Mouse (Mus musculus): ENCODE results near the gene Tango2. TPM values are rescaled to one million over a fixed set of nuclear protein-coding genes. Genes with fewer than 3 reads are reported as not detected.

Gene Tango2
- polyA plus RNA-seq, 1 experiment from 2014 or later, result 28.2 TPM

DNA sequence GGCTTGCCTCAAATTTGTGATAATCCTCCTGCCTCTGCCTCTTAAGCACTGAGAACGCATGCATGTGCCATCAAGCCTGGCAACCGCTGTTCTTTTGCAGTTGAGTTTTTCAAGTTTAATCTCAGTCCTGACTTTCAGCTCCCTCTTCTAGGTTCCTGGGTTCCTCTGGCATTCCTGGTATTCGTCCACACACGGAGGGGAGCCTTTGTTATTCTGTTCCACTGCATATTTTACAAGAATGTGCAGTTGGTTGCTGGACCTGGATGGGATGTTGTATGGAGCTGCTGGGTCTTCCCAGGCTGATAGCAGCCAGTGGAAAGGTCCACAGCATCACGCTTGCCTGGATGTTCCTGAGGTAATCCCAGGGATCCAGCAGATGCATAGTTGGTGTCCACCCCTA is 37.5 kb upstream of the Tango2 start:
- no peak for DNase-seq (ENCODE audit: low spot score)
- Histone ChIP-seq H3K4me3 (ENCODE audit: low read depth, low read length) (no peak overlapping the region), H3K27me3 (replicated peaks; ENCODE audit: control insufficient read depth, insufficient read depth, low read length) (no peaks in the 10 kb centered on the region), H3K36me3 (ENCODE audit: control insufficient read depth, insufficient read depth, low read length) (no peaks in the 10 kb centered on the region), H3K4me1 (ENCODE audit: control insufficient read depth, insufficient read depth, low read length) (peaks cover 13% of the 10 kb centered on the region), H3K9me3 (ENCODE audit: control insufficient read depth, low read length) (no peaks in the 10 kb centered on the region), H3K9ac (ENCODE audit: low read depth, low read length) (no peak overlapping the region), H3K4me2 (ENCODE audit: low read depth, low read length) (no peak overlapping the region), H3K27ac (replicated peaks; ENCODE audit: low read depth, low read length) (no peak overlapping the region)
- ATAC-seq (ENCODE audit: low read depth), result no peak
- WGBS, result 67% methylated on average over 5 of the region's 5 CpGs

DNA sequence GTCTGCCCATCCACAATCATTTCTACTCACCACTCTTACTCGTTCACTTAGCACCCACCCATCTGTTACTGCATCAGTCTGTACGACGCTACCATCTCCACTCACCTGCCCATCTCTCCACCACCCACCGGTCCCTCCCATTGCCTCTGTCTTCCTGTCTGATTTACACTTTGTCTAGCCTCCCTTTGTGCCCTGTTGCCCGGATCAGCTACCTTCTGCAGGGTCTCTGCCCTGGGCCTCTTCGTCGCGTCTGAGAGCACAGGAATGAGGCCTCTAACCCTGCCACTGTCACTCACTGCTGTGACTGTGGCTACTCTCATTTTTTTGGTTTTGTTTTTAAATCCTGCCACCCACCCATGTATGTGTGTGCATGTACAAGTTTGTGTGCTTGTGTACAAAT is 36.8 kb upstream of the Tango2 start:
- Histone ChIP-seq H3K4me3 (ENCODE audit: low read depth, low read length) (no peak overlapping the region), H3K36me3 (ENCODE audit: control insufficient read depth, insufficient read depth, low read length) (no peaks in the 10 kb centered on the region), H3K27me3 (replicated peaks; ENCODE audit: control insufficient read depth, insufficient read depth, low read length) (no peaks in the 10 kb centered on the region), H3K27ac (replicated peaks; ENCODE audit: low read depth, low read length) (no peak overlapping the region), H3K4me2 (ENCODE audit: low read depth, low read length) (no peak overlapping the region), H3K9ac (ENCODE audit: low read depth, low read length) (no peak overlapping the region), H3K4me1 (ENCODE audit: control insufficient read depth, insufficient read depth, low read length) (peaks cover 14% of the 10 kb centered on the region), H3K9me3 (ENCODE audit: control insufficient read depth, low read length) (no peaks in the 10 kb centered on the region)
- no peak for DNase-seq (ENCODE audit: low spot score)
- WGBS, result 74% methylated on average over 8 of the region's 8 CpGs
- ATAC-seq (ENCODE audit: low read depth), result no peak

DNA sequence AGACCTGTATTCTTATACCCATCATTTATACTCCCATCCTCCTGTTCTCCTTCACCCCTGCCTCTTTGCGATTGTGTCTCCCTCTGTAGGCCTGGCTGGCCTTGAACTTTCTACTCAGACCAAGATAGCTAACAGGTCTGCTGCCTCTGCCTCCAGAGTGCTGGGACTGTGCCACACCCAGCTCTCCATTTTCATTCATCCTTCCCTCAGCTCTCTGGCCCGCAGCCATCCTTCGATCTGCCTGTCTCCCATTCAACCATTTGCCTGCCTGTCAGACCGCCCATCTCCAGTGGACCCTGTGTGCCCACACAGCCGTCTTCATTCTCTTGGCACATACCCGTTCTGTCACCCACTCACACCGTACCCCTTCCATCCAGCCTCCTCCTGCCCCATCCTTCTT is 36.3 kb upstream of the Tango2 start:
- Histone ChIP-seq H3K4me2 (ENCODE audit: low read depth, low read length) (no peak overlapping the region), H3K9me3 (ENCODE audit: control insufficient read depth, low read length) (no peaks in the 10 kb centered on the region), H3K4me3 (ENCODE audit: low read depth, low read length) (no peak overlapping the region), H3K4me1 (ENCODE audit: control insufficient read depth, insufficient read depth, low read length) (peaks cover 17% of the 10 kb centered on the region), H3K27me3 (replicated peaks; ENCODE audit: control insufficient read depth, insufficient read depth, low read length) (no peaks in the 10 kb centered on the region), H3K9ac (ENCODE audit: low read depth, low read length) (no peak overlapping the region), H3K36me3 (ENCODE audit: control insufficient read depth, insufficient read depth, low read length) (no peaks in the 10 kb centered on the region), H3K27ac (replicated peaks; ENCODE audit: low read depth, low read length) (no peak overlapping the region)
- DNase-seq (ENCODE audit: low spot score) (no peak), ATAC-seq (ENCODE audit: low read depth) (no peak)
- WGBS, result 71% methylated on average over 7 of the region's 7 CpGs

DNA sequence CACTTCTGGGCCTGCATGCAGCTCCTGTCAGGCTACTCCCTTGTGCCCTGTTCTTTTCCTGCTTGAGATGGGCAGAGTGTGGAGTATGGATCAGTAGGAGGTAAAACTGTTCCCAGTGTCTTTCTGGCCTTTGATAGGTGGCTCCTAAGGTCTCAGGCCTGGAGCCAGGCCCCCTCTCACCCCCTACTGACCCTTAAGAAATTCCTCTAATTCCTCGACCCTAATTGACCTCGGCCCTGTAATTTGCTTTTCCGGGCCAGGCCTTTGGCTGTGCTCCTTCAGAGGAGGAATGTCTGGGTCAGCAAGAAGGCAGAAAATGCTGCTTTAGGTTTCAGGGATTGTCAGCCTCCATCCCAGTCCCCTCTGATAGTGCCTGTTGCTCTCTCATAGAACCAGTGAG is 35.9 kb upstream of the Tango2 start:
- Histone ChIP-seq H3K4me2 (ENCODE audit: low read depth, low read length) (no peak overlapping the region), H3K4me1 (ENCODE audit: control insufficient read depth, insufficient read depth, low read length) (peaks cover 17% of the 10 kb centered on the region), H3K27me3 (replicated peaks; ENCODE audit: control insufficient read depth, insufficient read depth, low read length) (no peaks in the 10 kb centered on the region), H3K9ac (ENCODE audit: low read depth, low read length) (no peak overlapping the region), H3K9me3 (ENCODE audit: control insufficient read depth, low read length) (no peaks in the 10 kb centered on the region), H3K4me3 (ENCODE audit: low read depth, low read length) (no peak overlapping the region), H3K27ac (replicated peaks; ENCODE audit: low read depth, low read length) (no peak overlapping the region), H3K36me3 (ENCODE audit: control insufficient read depth, insufficient read depth, low read length) (no peaks in the 10 kb centered on the region)
- ATAC-seq (ENCODE audit: low read depth) (no peak), DNase-seq (ENCODE audit: low spot score) (no peak)
- 14% methylated on average over 3 of the region's 3 CpGs for WGBS

DNA sequence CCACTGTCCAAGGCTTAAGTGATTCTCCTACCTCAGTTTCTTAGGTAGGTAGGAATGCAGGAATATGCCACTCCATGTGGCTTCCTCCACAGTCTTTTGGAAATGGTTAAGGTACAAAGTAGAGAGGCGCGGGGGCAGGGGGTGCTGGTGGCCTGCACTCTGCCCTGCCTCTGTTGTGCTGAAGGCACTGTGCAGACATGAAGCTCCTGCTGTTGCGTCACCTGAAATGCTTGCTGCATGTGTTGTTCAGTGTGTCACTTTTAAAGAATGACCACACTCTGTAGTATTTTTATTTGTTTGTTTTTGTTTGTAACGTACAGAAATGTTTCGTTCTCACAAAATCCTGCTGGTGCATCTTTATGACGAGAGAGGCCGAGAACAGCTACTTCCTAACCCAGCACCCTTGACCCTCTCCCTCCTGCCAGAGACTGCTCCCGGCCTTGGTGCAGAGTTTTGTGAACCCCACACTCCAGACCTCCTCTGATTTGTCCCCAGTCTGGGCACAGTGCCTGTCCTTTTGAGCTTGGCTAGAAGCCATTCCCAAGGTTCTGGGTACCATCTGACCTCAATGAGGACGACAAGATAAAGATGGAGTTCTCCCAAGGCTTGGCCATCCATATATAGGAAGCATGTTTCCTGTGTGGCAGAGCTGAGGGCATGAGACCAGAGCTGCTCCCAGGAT is 35.3 kb upstream of the Tango2 start:
- Histone ChIP-seq H3K27me3 (replicated peaks; ENCODE audit: control insufficient read depth, insufficient read depth, low read length) (no peaks in the 10 kb centered on the region), H3K9me3 (ENCODE audit: control insufficient read depth, low read length) (no peaks in the 10 kb centered on the region), H3K4me3 (ENCODE audit: low read depth, low read length) (no peak overlapping the region), H3K36me3 (ENCODE audit: control insufficient read depth, insufficient read depth, low read length) (no peaks in the 10 kb centered on the region), H3K4me1 (ENCODE audit: control insufficient read depth, insufficient read depth, low read length) (peaks cover 17% of the 10 kb centered on the region), H3K27ac (replicated peaks; ENCODE audit: low read depth, low read length) (no peak overlapping the region), H3K9ac (ENCODE audit: low read depth, low read length) (no peak overlapping the region), H3K4me2 (ENCODE audit: low read depth, low read length) (no peak overlapping the region)
- 78% methylated on average over 9 of the region's 9 CpGs for WGBS
- ATAC-seq (ENCODE audit: low read depth) (no peak), DNase-seq (ENCODE audit: low spot score) (no peak)

DNA sequence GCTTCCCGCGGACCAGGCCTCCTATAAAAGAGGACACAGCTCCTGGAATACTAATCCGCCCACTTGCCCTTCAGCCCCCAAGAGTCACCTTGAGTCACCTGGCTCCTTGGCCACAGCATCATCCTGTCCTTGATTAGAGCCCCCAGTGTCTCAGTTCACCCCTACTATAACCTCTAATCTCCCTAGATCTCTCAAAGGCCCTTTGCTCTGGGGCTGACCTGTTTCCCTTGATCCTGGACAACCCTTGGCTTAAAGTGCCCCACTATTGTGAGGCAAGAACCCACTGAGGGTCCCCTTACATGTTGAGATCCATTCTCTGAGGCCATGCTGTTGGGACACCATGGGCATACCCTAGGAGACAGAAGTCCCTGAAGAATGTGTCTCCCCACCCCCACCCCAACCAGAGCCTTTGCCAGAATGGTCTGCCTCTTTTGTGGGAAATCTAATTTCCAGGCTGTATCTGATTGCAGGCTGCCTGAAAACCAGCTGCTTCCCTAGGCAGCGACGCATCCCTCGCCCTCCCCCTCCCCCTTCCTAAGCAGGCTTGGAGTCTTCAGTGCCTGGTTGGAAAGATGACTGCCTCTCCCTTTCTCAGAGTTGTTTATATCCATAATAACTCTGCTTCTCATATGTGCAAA is 33.8 kb upstream of the Tango2 start:
- ATAC-seq (ENCODE audit: low read depth), result peak; percentile 53; the same call in 1 of the 2 replicates
- Histone ChIP-seq H3K4me3 (ENCODE audit: low read depth, low read length) (no peak overlapping the region), H3K4me1 (ENCODE audit: control insufficient read depth, insufficient read depth, low read length) (peaks cover 17% of the 10 kb centered on the region), H3K36me3 (ENCODE audit: control insufficient read depth, insufficient read depth, low read length) (no peaks in the 10 kb centered on the region), H3K27me3 (replicated peaks; ENCODE audit: control insufficient read depth, insufficient read depth, low read length) (no peaks in the 10 kb centered on the region), H3K4me2 (ENCODE audit: low read depth, low read length) (no peak overlapping the region), H3K9ac (ENCODE audit: low read depth, low read length) (no peak overlapping the region), H3K9me3 (ENCODE audit: control insufficient read depth, low read length) (no peaks in the 10 kb centered on the region), H3K27ac (replicated peaks; ENCODE audit: low read depth, low read length) (no peak overlapping the region)
- WGBS, result 40% methylated on average over 6 of the region's 6 CpGs
- DNase-seq (ENCODE audit: low spot score), result peak; percentile 82

DNA sequence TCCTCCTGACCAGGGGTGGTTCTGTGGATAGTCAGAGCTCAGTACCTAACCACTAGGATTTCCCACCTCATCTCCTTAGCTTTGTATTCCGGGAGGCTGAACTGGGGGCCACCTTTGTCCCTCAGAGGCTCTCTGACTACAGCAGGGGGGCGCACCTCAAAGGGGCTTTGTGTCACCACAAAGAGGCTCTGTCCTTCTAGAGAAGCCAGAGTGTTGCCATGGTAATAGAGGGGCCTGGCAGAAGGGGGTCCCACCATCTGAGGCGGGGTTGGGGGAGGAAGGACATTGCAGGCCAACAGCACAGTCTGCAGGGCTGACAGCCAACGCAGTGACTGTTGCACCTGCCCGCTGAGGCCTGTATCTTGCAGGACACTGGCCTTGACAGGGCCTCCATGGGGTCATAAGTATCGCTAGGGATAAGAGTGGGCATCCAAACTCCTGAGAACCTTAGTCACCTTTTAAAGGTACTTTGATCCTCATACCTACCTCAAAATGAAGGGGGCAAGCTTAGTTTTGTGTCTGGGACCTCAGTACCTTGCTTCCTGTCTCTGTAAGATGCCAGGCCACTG is 32.7 kb upstream of the Tango2 start:
- Histone ChIP-seq H3K4me3 (ENCODE audit: low read depth, low read length) (no peak overlapping the region), H3K9me3 (ENCODE audit: control insufficient read depth, low read length) (no peaks in the 10 kb centered on the region), H3K9ac (ENCODE audit: low read depth, low read length) (no peak overlapping the region), H3K36me3 (ENCODE audit: control insufficient read depth, insufficient read depth, low read length) (no peaks in the 10 kb centered on the region), H3K27ac (replicated peaks; ENCODE audit: low read depth, low read length) (no peak overlapping the region), H3K4me1 (ENCODE audit: control insufficient read depth, insufficient read depth, low read length) (peaks cover 17% of the 10 kb centered on the region), H3K27me3 (replicated peaks; ENCODE audit: control insufficient read depth, insufficient read depth, low read length) (no peaks in the 10 kb centered on the region), H3K4me2 (ENCODE audit: low read depth, low read length) (no peak overlapping the region)
- 33% methylated on average over 6 of the region's 6 CpGs for WGBS
- DNase-seq (ENCODE audit: low spot score) (peak; percentile 54), ATAC-seq (ENCODE audit: low read depth) (peak; percentile 64; the same call in 1 of the 2 replicates)

DNA sequence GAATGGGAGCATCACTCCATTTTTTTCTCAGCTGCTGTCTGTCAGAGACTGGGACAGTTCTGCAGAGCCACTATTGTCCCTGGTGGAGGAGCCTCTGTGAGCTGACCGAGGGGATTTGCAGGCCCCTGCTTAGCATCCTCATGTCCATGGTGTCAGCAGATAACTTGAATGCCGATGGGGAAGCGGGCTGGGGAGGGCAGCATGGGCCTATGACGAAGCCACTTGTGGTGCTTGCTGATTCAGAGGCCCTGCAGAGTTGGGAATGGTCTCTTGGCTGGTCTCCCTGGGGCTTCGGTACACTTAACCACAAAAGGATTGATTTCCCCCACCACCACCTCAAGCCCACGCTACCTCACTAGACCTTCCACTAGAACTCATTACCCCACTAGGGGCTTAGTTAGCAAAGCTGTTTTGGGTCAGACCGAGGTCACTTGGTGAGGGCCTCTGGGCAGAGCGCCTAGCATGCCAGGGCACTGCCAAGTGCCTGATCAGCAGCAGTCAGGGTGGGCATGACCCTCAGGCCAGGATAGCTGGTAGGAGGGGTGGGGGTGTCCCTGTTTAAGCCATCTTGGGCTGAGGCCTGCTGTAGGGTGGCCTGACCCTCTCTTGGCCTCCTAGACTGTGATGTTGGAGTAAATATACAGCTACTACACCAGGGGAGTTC is 31.6 kb upstream of the Tango2 start:
- Histone ChIP-seq H3K36me3 (ENCODE audit: control insufficient read depth, insufficient read depth, low read length) (no peaks in the 10 kb centered on the region), H3K27ac (replicated peaks; ENCODE audit: low read depth, low read length) (no peak overlapping the region), H3K4me1 (ENCODE audit: control insufficient read depth, insufficient read depth, low read length) (peaks cover 17% of the 10 kb centered on the region), H3K27me3 (replicated peaks; ENCODE audit: control insufficient read depth, insufficient read depth, low read length) (no peaks in the 10 kb centered on the region), H3K9me3 (ENCODE audit: control insufficient read depth, low read length) (no peaks in the 10 kb centered on the region), H3K9ac (ENCODE audit: low read depth, low read length) (no peak overlapping the region), H3K4me3 (ENCODE audit: low read depth, low read length) (no peak overlapping the region), H3K4me2 (ENCODE audit: low read depth, low read length) (no peak overlapping the region)
- WGBS, result 72% methylated on average over 8 of the region's 8 CpGs
- ATAC-seq (ENCODE audit: low read depth) (peak; percentile 27; the same call in 1 of the 2 replicates), DNase-seq (ENCODE audit: low spot score) (no peak)
